Mouse (Mus musculus) midbrain, embryonic 16.5 days (tissue): Measurements from ENCODE around the gene Map3k4. TPM values are rescaled to one million over a fixed set of nuclear protein-coding genes. Genes with fewer than 3 reads are reported as not detected.
A peak's percentile ranks its signal among the peaks of the same experiment; 100 is the strongest.

Source experiments
- ATAC-seq: fragments of 200-750 bp; cut with Nextera tagmentation; 2 replicates; pipeline ENCODE4 v1.8.0; 2017; ENCODE audit warnings: moderate TSS enrichment
- H3K27ac ChIP-seq: fragments of 300-500 bp; sonication (generic); 2 replicates; pipeline ENCODE4 v1.5.1; 2014; ENCODE audit warnings: mild to moderate bottlenecking, low read length, mixed read lengths
- H3K27me3 ChIP-seq: fragments of 300-500 bp; sonication (generic); 2 replicates; pipeline ENCODE4 v1.6.1; 2014; ENCODE audit warnings: low read depth, low read length, mixed read lengths; ENCODE audit not compliant: control insufficient read depth, insufficient read depth
- H3K36me3 ChIP-seq: fragments of 300-500 bp; sonication (generic); 2 replicates; pipeline ENCODE4 v1.6.1; 2014; ENCODE audit warnings: mild to moderate bottlenecking, low read length, moderate library complexity, mixed read lengths; ENCODE audit not compliant: control insufficient read depth, insufficient read depth
- H3K4me1 ChIP-seq: fragments of 300-500 bp; sonication (generic); 2 replicates; pipeline ENCODE4 v1.6.1; 2014; ENCODE audit warnings: mild to moderate bottlenecking, low read length, mixed read lengths; ENCODE audit not compliant: control insufficient read depth, insufficient read depth
- H3K4me2 ChIP-seq: fragments of 300-500 bp; sonication (generic); 2 replicates; pipeline ENCODE4 v1.6.1; 2014; ENCODE audit warnings: mild to moderate bottlenecking, low read length, mixed read lengths
- H3K4me3 ChIP-seq: fragments of 300-500 bp; sonication (generic); 2 replicates; pipeline ENCODE4 v1.5.1; 2014; ENCODE audit warnings: low read depth, mild to moderate bottlenecking, low read length, moderate library complexity, mixed read lengths
- H3K9ac ChIP-seq: fragments of 300-500 bp; sonication (generic); 2 replicates; pipeline ENCODE4 v1.6.1; 2014; ENCODE audit warnings: low read depth, low read length, mixed read lengths
- H3K9me3 ChIP-seq: fragments of 300-500 bp; sonication (generic); replicated peaks from 2 replicates; pipeline ENCODE4 v1.6.1; 2014; ENCODE audit warnings: mild to moderate bottlenecking, low read length, mixed read lengths; ENCODE audit not compliant: control insufficient read depth, poor library complexity, severe bottlenecking
- WGBS: fragments of 180-500 bp; shearing (Covaris S2); extraction: QIAGEN DNeasy Blood & Tissue Kit; methylation state at CpG from one replicate; pipeline ENCODE4 v1.1.7; 2014; 5-methylcytosine and 5-hydroxymethylcytosine counted together
- polyA plus RNA-seq: library from polyadenylated mRNA; unstranded; fragments of >200 nt; fragmentation: Nextera tagmentation; extraction: Ambion mirVana; gene quantifications from 2 replicates; pipeline ENCODE4 v1.2.1, GENCODE M21; 2015

The Map3k4 gene
- polyA plus RNA-seq, 1 experiment from 2014 or later: 31.3 TPM

GRCm38 (mm10) chr17:12256142-12256541 is 62.5 kb downstream of the Map3k4 start:
- 96% methylated on average over 11 of the region's 11 CpGs for WGBS
- H3K9me3 ChIP-seq: 0 out of 2 replicates have a peak, but pooled peaks cover 3% of the 10 kb centered on the region
- no peak overlapping the region for H3K27ac ChIP-seq
- H3K36me3 ChIP-seq: peaks cover 62% of the 10 kb centered on the region
- no peak for ATAC-seq
- H3K4me2 ChIP-seq: no peak overlapping the region
- no peaks in the 10 kb centered on the region for H3K27me3 ChIP-seq
- no peak overlapping the region for H3K4me3 ChIP-seq
- H3K4me1 ChIP-seq: no peaks in the 10 kb centered on the region
- H3K9ac ChIP-seq: no peak overlapping the region

- no peaks in the 10 kb centered on the region for H3K27me3 ChIP-seq
These were observed 68.0 kb downstream of the Map3k4 start for GRCm38 (mm10) chr17:12250581-12250980.

GRCm38 (mm10) chr17:12249783-12250504 is 68.7 kb downstream of the Map3k4 start:
- 95% methylated on average over 19 of the region's 19 CpGs for WGBS

More at GRCm38 (mm10) chr17:12250581-12250980, 68.0 kb downstream of the Map3k4 start:
- Histone ChIP-seq H3K27ac (no peak overlapping the region), H3K36me3 (peaks cover 64% of the 10 kb centered on the region), H3K4me1 (no peaks in the 10 kb centered on the region), H3K9ac (no peak overlapping the region), H3K9me3 (0 out of 2 replicates have a peak, but pooled peaks cover 3% of the 10 kb centered on the region), H3K4me2 (no peak overlapping the region), H3K4me3 (no peak overlapping the region)
- no peak for ATAC-seq
- 97% methylated on average over 9 of the region's 9 CpGs for WGBS

GRCm38 (mm10) chr17:12240701-12241100 is 77.9 kb downstream of the Map3k4 start:
- 97% methylated on average over 3 of the region's 3 CpGs for WGBS
- peaks cover 14% of the 10 kb centered on the region for H3K36me3 ChIP-seq

More at GRCm38 (mm10) chr17:12249783-12250504, 68.7 kb downstream of the Map3k4 start:
- Histone ChIP-seq H3K4me1 (no peaks in the 10 kb centered on the region), H3K27ac (no peak overlapping the region), H3K27me3 (no peaks in the 10 kb centered on the region), H3K9ac (no peak overlapping the region), H3K9me3 (0 out of 2 replicates have a peak, but pooled peaks cover 3% of the 10 kb centered on the region), H3K36me3 (peaks cover 58% of the 10 kb centered on the region), H3K4me2 (no peak overlapping the region), H3K4me3 (no peak overlapping the region)
- ATAC-seq: no peak

GRCm38 (mm10) chr17:12232724-12233123 is 85.9 kb downstream of the Map3k4 start:
- no peak for ATAC-seq
- peaks cover 26% of the 10 kb centered on the region for H3K36me3 ChIP-seq
- 94% methylated on average over 6 of the region's 6 CpGs for WGBS

More at GRCm38 (mm10) chr17:12240701-12241100, 77.9 kb downstream of the Map3k4 start:
- H3K27ac ChIP-seq: no peak overlapping the region
- H3K4me1 ChIP-seq: no peaks in the 10 kb centered on the region
- H3K4me3 ChIP-seq: no peak overlapping the region
- H3K4me2 ChIP-seq: no peak overlapping the region
- H3K9ac ChIP-seq: no peak overlapping the region
- no peaks in the 10 kb centered on the region for H3K27me3 ChIP-seq
- no peak for ATAC-seq
- no peaks in the 10 kb centered on the region for H3K9me3 ChIP-seq

GRCm38 (mm10) chr17:12231087-12231486 is 87.5 kb downstream of the Map3k4 start:
- ATAC-seq: no peak
- H3K4me2 ChIP-seq: no peak overlapping the region
- no peaks in the 10 kb centered on the region for H3K9me3 ChIP-seq
- no peaks in the 10 kb centered on the region for H3K27me3 ChIP-seq
- no peak overlapping the region for H3K27ac ChIP-seq
- no peak overlapping the region for H3K4me3 ChIP-seq
- H3K9ac ChIP-seq: no peak overlapping the region
- H3K36me3 ChIP-seq: peaks cover 25% of the 10 kb centered on the region
- WGBS: 96% methylated on average over 7 of the region's 7 CpGs
- H3K4me1 ChIP-seq: no peaks in the 10 kb centered on the region; the same call in 1 of the 2 replicates

More at GRCm38 (mm10) chr17:12232724-12233123, 85.9 kb downstream of the Map3k4 start:
- no peak overlapping the region for H3K27ac ChIP-seq
- H3K9me3 ChIP-seq: no peaks in the 10 kb centered on the region
- H3K27me3 ChIP-seq: no peaks in the 10 kb centered on the region
- no peak overlapping the region for H3K9ac ChIP-seq
- H3K4me2 ChIP-seq: no peak overlapping the region
- no peaks in the 10 kb centered on the region; the same call in 1 of the 2 replicates for H3K4me1 ChIP-seq
- no peak overlapping the region for H3K4me3 ChIP-seq

- H3K27me3 ChIP-seq: no peaks in the 10 kb centered on the region
- peak overlapping the region; percentile 28 for H3K27ac ChIP-seq
- 74% methylated on average over 6 of the region's 6 CpGs for WGBS
- H3K9me3 ChIP-seq: no peaks in the 10 kb centered on the region
- H3K4me1 ChIP-seq: no peaks in the 10 kb centered on the region; the same call in 1 of the 2 replicates
- H3K4me3 ChIP-seq: no peak overlapping the region
- peaks cover 25% of the 10 kb centered on the region for H3K36me3 ChIP-seq
- no peak overlapping the region for H3K9ac ChIP-seq
- ATAC-seq: peak; percentile 84
- H3K4me2 ChIP-seq: no peak overlapping the region
These were observed 88.4 kb downstream of the Map3k4 start for GRCm38 (mm10) chr17:12230167-12230566.

GRCm38 (mm10) chr17:12229756-12230155 is 88.8 kb downstream of the Map3k4 start:
- Histone ChIP-seq H3K36me3 (peaks cover 22% of the 10 kb centered on the region), H3K4me2 (no peak overlapping the region), H3K9me3 (no peaks in the 10 kb centered on the region), H3K4me3 (no peak overlapping the region), H3K27ac (peak overlapping the region; percentile 15; the same call in 1 of the 2 replicates), H3K9ac (no peak overlapping the region; the same call in 1 of the 2 replicates), H3K4me1 (no peaks in the 10 kb centered on the region; the same call in 1 of the 2 replicates), H3K27me3 (no peaks in the 10 kb centered on the region)
- WGBS: 88% methylated on average over 9 of the region's 9 CpGs
- no peak; the same call in 1 of the 2 replicates for ATAC-seq

GRCm38 (mm10) chr17:12228471-12228870 is 90.1 kb downstream of the Map3k4 start:
- 97% methylated on average over 7 of the region's 7 CpGs for WGBS
- Histone ChIP-seq H3K36me3 (peaks cover 21% of the 10 kb centered on the region), H3K27ac (no peak overlapping the region), H3K27me3 (no peaks in the 10 kb centered on the region), H3K9ac (no peak overlapping the region), H3K4me1 (peaks cover 4% of the 10 kb centered on the region), H3K9me3 (no peaks in the 10 kb centered on the region), H3K4me2 (no peak overlapping the region), H3K4me3 (no peak overlapping the region)
- ATAC-seq: no peak
